Mouse (Mus musculus) kidney, adult 2 months (tissue): ENCODE results near the gene Chst4.

Experiments used
- CTCF ChIP-seq: fragments of 200-500 bp; conservative IDR thresholded peaks from 2 replicates; pipeline ENCODE4 v1.5.1; 2011; ENCODE audit warnings: low read depth, mild to moderate bottlenecking, control low read depth, low read length, moderate library complexity, mixed read lengths; ENCODE audit not compliant: insufficient read depth, insufficient read length
- POLR2A ChIP-seq: fragments of 200-500 bp; IDR thresholded peaks from one replicate; pipeline ENCODE4 v1.6.1; 2011; ENCODE audit warnings: low read depth, low read length, control low read depth

DNA sequence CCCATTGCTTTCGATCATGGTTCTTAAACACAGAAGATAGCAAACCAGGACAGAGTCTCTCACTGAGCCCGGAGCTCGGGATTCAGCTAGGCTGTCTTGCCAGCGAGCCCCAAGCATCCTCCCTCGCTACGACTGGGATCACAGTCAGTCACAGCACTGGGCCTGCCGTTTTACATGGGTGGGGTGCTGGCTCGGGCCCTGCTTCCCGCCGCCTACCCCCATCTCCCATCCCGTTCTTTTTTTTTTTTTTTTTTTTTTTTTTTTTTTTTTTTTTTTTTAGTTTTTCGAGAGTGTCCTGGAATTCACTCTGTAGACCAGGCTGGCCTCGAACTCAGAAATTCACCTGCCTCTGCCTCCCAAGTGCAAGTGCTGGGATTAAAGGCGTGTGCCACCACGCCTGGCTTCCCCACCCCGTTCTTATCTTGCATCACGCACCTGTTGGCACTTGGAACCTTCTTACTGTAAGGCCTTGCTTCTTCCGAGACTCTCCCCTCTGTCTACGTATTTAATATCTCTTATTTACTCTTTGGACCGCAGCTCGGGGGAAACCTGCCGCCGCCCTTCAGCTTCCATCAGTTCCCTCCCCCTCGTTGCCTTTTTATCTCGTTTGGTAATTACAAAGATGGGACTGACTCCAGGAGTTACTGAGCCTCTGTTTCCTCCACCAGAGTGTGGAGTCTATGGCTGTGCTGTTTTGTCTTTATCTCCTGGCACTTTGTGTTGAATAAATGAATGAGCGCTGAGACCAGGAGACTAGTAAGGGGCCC, 31.1 kb downstream of the Chst4 start:
- TF ChIP-seq CTCF (no peak), POLR2A (no peak)
